Comparison of ENCODE assay signal across 24 mouse cellular contexts in genomic region chr7:65500746-65501145, GRCm38 (mm10).
"Had no signal": no experiment of that assay in that cellular context is flagged by ENCODE, and none has a peak within 500 bp of the region (broad histone marks: within the 10 kb centered on the region; RNA-seq: fewer than 3 reads in every experiment).

No protein-coding gene starts in this region.

- H3K27ac ChIP-seq: limb, embryonic 10.5 days; limb, embryonic 13.5 days; liver, embryonic 12.5 days; liver, embryonic 15.5 days; lung, embryonic 15.5 days; midbrain, embryonic 10.5 days; midbrain, embryonic 13.5 days; neural tube, embryonic 13.5 days; stomach, postnatal 0 days had no signal

- ATAC-seq: intestine, postnatal 0 days; liver, embryonic 12.5 days; midbrain, embryonic 13.5 days; midbrain, embryonic 16.5 days had no signal

- DNase-seq: kidney, adult 2 months; kidney, postnatal 36 days; liver; lung, adult 18-20 months; lung, postnatal 10 days; lung, postnatal 36 days; retina, postnatal 1 day; right cerebral cortex, postnatal 4 days; thymus, adult 2 months; thymus, postnatal 14 days; thymus, postnatal 4 days had no signal

- H3K36me3 ChIP-seq: limb, embryonic 10.5 days; limb, embryonic 13.5 days; liver, embryonic 12.5 days; liver, embryonic 15.5 days; lung, embryonic 15.5 days; midbrain, embryonic 10.5 days; midbrain, embryonic 13.5 days; neural tube, embryonic 13.5 days had no signal

- H3K4me2 ChIP-seq: limb, embryonic 13.5 days; liver, embryonic 12.5 days; liver, embryonic 15.5 days; lung, embryonic 15.5 days; midbrain, embryonic 13.5 days; neural tube, embryonic 13.5 days had no signal

- H3K27me3 ChIP-seq: limb, embryonic 13.5 days; liver, embryonic 12.5 days; liver, embryonic 15.5 days; lung, embryonic 15.5 days; midbrain, embryonic 13.5 days; neural tube, embryonic 13.5 days had no signal

- H3K4me3 ChIP-seq: limb, embryonic 10.5 days; limb, embryonic 13.5 days; liver, embryonic 12.5 days; liver, embryonic 15.5 days; lung, embryonic 15.5 days; megakaryocyte, embryonic 14.5 days; midbrain, embryonic 10.5 days; midbrain, embryonic 13.5 days; myocyte; neural tube, embryonic 13.5 days had no signal

- H3K9me3 ChIP-seq: limb, embryonic 10.5 days; limb, embryonic 13.5 days; liver, embryonic 12.5 days; liver, embryonic 15.5 days; lung, embryonic 15.5 days; midbrain, embryonic 10.5 days; neural tube, embryonic 13.5 days had no signal

- H3K9ac ChIP-seq: limb, embryonic 13.5 days; liver, embryonic 12.5 days; liver, embryonic 15.5 days; lung, embryonic 15.5 days; midbrain, embryonic 13.5 days; neural tube, embryonic 13.5 days had no signal

- H3K4me1 ChIP-seq: limb, embryonic 10.5 days; limb, embryonic 13.5 days; liver, embryonic 12.5 days; liver, embryonic 15.5 days; lung, embryonic 15.5 days; midbrain, embryonic 10.5 days had no signal
